Mouse (Mus musculus) lung, embryonic 14.5 days (tissue): ENCODE measurements around the gene Rbak. TPM values are rescaled to one million over a fixed set of nuclear protein-coding genes. Genes with fewer than 3 reads are reported as not detected.

ENCODE experiments used
- ATAC-seq: fragments of 200-750 bp; cut with Nextera tagmentation; 2 replicates; pipeline ENCODE4 v1.8.0; 2017; ENCODE audit warnings: mild to moderate bottlenecking, moderate TSS enrichment, moderate library complexity; ENCODE audit not compliant: insufficient read depth
- DNase-seq: peaks from one replicate; pipeline ENCODE4 v3.0.0-alpha.2; 2015
- H3K27ac ChIP-seq: fragments of 300-500 bp; sonication (generic); 2 replicates; pipeline ENCODE4 v1.5.1; 2014; ENCODE audit warnings: low read depth, mild to moderate bottlenecking, moderate library complexity
- H3K27me3 ChIP-seq: fragments of 300-500 bp; sonication (generic); 2 replicates; pipeline ENCODE4 v1.6.1; 2014; ENCODE audit warnings: low read length, control low read depth; ENCODE audit not compliant: insufficient read depth
- H3K36me3 ChIP-seq: fragments of 300-500 bp; sonication (generic); 2 replicates; pipeline ENCODE4 v1.6.1; 2014; ENCODE audit warnings: control low read depth; ENCODE audit not compliant: insufficient read depth
- H3K4me1 ChIP-seq: fragments of 300-500 bp; sonication (generic); 2 replicates; pipeline ENCODE4 v1.6.1; 2014; ENCODE audit warnings: antibody characterized with exemption, control low read depth; ENCODE audit not compliant: insufficient read depth
- H3K4me2 ChIP-seq: fragments of 300-500 bp; sonication (generic); 2 replicates; pipeline ENCODE4 v1.6.1; 2014; ENCODE audit warnings: mild to moderate bottlenecking
- H3K4me3 ChIP-seq: fragments of 300-500 bp; sonication (generic); 2 replicates; pipeline ENCODE4 v1.5.1; 2014; ENCODE audit warnings: low read depth, low read length
- H3K9ac ChIP-seq: fragments of 300-500 bp; sonication (generic); 2 replicates; pipeline ENCODE4 v1.6.1; 2014
- H3K9me3 ChIP-seq: fragments of 300-500 bp; sonication (generic); 2 replicates; pipeline ENCODE4 v1.6.1; 2016; ENCODE audit warnings: low read depth, low read length, control low read depth
- CTCF ChIP-seq: IDR thresholded peaks from 2 replicates; pipeline ENCODE4 v1.5.1; 2016; ENCODE audit warnings: antibody characterized with exemption, low read depth
- WGBS: fragments of 180-500 bp; shearing (Covaris S2); extraction: QIAGEN DNeasy Blood & Tissue Kit; methylation state at CpG from one replicate; pipeline ENCODE4 v1.1.7; 2014; 5-methylcytosine and 5-hydroxymethylcytosine counted together
- microRNA-seq: library from miRNA; unstranded; fragments of <30 nt; microRNA quantifications from one replicate; pipeline ENCODE4, GENCODE M21; 2016; ENCODE audit warnings: borderline number of aligned reads
- polyA plus RNA-seq: library from polyadenylated mRNA; unstranded; fragments of >200 nt; fragmentation: Nextera tagmentation; extraction: Ambion mirVana; gene quantifications from 2 replicates; pipeline ENCODE4 v1.2.1, GENCODE M21; 2014

The Rbak gene
- polyA plus RNA-seq, 1 experiment from 2014 or later = 15.5 TPM

DNA sequence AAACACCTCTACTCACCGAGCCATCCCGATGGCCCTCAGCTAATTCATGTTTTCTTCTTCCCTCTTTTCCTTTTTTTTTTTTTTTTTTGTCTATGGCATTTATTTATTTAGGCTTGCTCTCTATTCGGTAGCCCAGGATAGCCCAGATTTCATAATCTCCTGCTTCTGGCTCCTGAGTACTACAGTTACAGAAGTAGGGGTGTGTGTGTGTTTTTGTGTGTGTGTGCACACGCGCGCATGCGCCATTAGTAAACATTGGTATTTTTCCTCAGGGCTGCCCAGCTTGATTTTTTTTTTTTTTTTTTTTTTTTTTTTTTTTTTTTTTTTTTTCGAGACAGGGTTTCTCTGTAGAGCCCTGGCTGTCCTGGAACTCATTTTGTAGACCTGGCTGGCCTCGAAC lies 54.5 kb downstream of the Rbak start:
- no peaks in the 10 kb centered on the region for H3K36me3 ChIP-seq
- H3K27ac ChIP-seq = no peak overlapping the region
- 86% methylated on average over 9 of the region's 9 CpGs for WGBS
- no peaks in the 10 kb centered on the region for H3K4me1 ChIP-seq
- no peak overlapping the region for H3K9ac ChIP-seq
- DNase-seq = no peak
- peaks cover 4% of the 10 kb centered on the region; the same call in 1 of the 2 replicates for H3K9me3 ChIP-seq
- no peak for ATAC-seq
- H3K27me3 ChIP-seq = no peaks in the 10 kb centered on the region
- no peak for TF ChIP-seq CTCF
- H3K4me3 ChIP-seq = no peak overlapping the region
- no peak overlapping the region for H3K4me2 ChIP-seq

DNA sequence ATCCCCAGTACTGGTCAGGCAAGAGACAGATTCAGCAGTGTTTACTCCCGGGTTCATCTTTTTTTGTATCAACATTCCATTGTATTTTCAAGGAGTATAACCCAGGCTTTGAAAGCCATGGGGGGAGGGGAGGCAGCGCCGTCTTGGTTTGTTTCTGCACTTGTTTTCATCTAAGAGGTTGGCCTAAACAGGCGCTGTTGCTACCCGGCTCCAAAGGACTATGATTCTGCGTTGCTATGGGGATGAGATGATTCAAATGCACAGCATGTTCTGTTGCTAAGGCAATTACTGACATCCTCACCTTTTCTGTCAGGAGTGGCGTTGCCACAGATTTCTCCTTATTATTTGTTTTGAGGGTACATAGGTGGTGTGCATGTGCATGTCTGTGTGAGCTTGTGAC lies 55.0 kb downstream of the Rbak start:
- ATAC-seq (no peak), DNase-seq (no peak)
- Histone ChIP-seq H3K4me1 (no peaks in the 10 kb centered on the region), H3K9me3 (peaks cover 4% of the 10 kb centered on the region; the same call in 1 of the 2 replicates), H3K36me3 (no peaks in the 10 kb centered on the region), H3K4me2 (no peak overlapping the region), H3K4me3 (no peak overlapping the region), H3K9ac (no peak overlapping the region), H3K27me3 (no peaks in the 10 kb centered on the region), H3K27ac (no peak overlapping the region)
- TF ChIP-seq CTCF = no peak
- WGBS = 59% methylated on average over 7 of the region's 7 CpGs

DNA sequence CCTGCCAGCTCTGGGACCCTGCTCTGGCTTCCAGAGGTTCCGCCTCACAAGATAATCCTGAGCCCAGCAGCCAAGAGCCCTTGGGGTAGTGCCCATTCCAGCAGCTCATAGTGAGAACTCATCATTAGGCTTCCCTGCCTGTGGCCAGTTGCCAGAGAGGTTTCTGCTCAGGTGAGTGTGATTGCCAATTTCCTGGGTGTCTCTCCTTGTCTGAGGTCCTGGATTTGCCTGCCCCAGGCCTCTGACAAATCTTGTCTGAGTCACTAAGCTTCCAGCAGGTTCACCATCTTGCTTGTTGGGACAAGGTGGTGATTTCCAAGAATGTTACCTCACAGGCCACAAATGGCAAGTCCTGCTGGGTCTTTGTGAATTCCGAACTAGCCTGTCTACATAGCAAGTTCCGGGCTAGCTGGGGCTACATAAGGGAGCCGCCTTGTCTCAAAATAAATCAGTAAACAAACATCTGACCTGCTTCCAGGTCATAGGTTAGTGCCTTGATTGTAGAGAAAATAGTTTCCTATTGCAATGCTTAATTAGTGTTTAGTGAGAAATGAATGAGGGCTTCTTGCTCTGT lies 55.7 kb downstream of the Rbak start:
- Histone ChIP-seq H3K4me3 (no peak overlapping the region), H3K27me3 (no peaks in the 10 kb centered on the region), H3K4me2 (no peak overlapping the region), H3K4me1 (no peaks in the 10 kb centered on the region), H3K9ac (no peak overlapping the region), H3K36me3 (no peaks in the 10 kb centered on the region), H3K9me3 (peaks cover 4% of the 10 kb centered on the region; the same call in 1 of the 2 replicates), H3K27ac (no peak overlapping the region)
- WGBS = 79% methylated on average over 4 of the region's 4 CpGs
- no peak for TF ChIP-seq CTCF
- no peak for DNase-seq
- no peak for ATAC-seq

GRCm38 (mm10) chr5:143122673-143123072 lies 57.9 kb downstream of the Rbak start:
- H3K36me3 ChIP-seq = no peaks in the 10 kb centered on the region
- ATAC-seq (no peak), DNase-seq (no peak)
- H3K27ac ChIP-seq = no peak overlapping the region
- H3K9ac ChIP-seq = no peak overlapping the region
- no peak for TF ChIP-seq CTCF
- no peaks in the 10 kb centered on the region for H3K27me3 ChIP-seq
- H3K4me1 ChIP-seq = no peaks in the 10 kb centered on the region
- H3K4me3 ChIP-seq = no peak overlapping the region
- no peak overlapping the region for H3K4me2 ChIP-seq
- no peaks in the 10 kb centered on the region for H3K9me3 ChIP-seq
- 22% methylated on average over 1 of the region's 1 CpGs for WGBS

Small RNA genes within 50 kb of the gene (microRNA-seq; reads per million reads assigned to microRNA genes)
- not detected for gene Gm44405

Other genes starting within 250 kb of the Rbak start
- gene Fscn1, start 220.4 kb downstream of the Rbak start, polyA plus RNA-seq = 331 and 347 TPM in 2 replicates
- 31.5 and 36.1 TPM in 2 replicates for gene Rnf216, start 67.8 kb downstream of the Rbak start, polyA plus RNA-seq
- gene Olfr718-ps1, start 33.2 kb downstream of the Rbak start, polyA plus RNA-seq = not detected in 2 replicates
- not detected in 2 replicates for gene Spdye4b, start 242 bp upstream of the Rbak start, polyA plus RNA-seq
- not detected in 2 replicates for gene Spdye4a, start 46.1 kb upstream of the Rbak start, polyA plus RNA-seq
- gene Zfp12, start 54.4 kb upstream of the Rbak start, polyA plus RNA-seq = 16.9 and 17.2 TPM in 2 replicates
- gene Zfp316, start 89.2 kb upstream of the Rbak start, polyA plus RNA-seq = 2.1 and 2.3 TPM in 2 replicates
- gene Zfp853, start 112.8 kb upstream of the Rbak start, polyA plus RNA-seq = not detected in 2 replicates
- gene E130309D02Rik, start 134.6 kb upstream of the Rbak start, polyA plus RNA-seq = 40.0 and 46.6 TPM in 2 replicates
- gene Zdhhc4, start 148.5 kb upstream of the Rbak start, polyA plus RNA-seq = 74.6 and 77.9 TPM in 2 replicates
- gene Grid2ip, start 176.6 kb upstream of the Rbak start, polyA plus RNA-seq = 0.17 and 0.27 TPM in 2 replicates
- 343 and 370 TPM in 2 replicates for gene Kdelr2, start 223.1 kb upstream of the Rbak start, polyA plus RNA-seq